Mouse (Mus musculus) kidney, postnatal 0 days (tissue): ENCODE measurements around the gene Nploc4. TPM values are rescaled to one million over a fixed set of nuclear protein-coding genes. Genes with fewer than 3 reads are reported as not detected.
A peak's percentile ranks its signal among the peaks of the same experiment; 100 is the strongest.

Experiments used
- ATAC-seq: fragments of 200-750 bp; cut with Nextera tagmentation; replicated peaks from 2 replicates; pipeline ENCODE4 v1.8.0; 2017; ENCODE audit warnings: low read depth, moderate number of reproducible peaks, moderate TSS enrichment, moderate library complexity; ENCODE audit not compliant: low FRiP score
- DNase-seq: peaks from one replicate; pipeline ENCODE4 v3.0.0-alpha.2; 2016; ENCODE audit warnings: low spot score
- H3K27ac ChIP-seq: fragments of 300-500 bp; sonication (generic); 2 replicates; pipeline ENCODE4 v1.5.1; 2014; ENCODE audit warnings: mild to moderate bottlenecking
- H3K27me3 ChIP-seq: fragments of 300-500 bp; sonication (generic); 2 replicates; pipeline ENCODE4 v1.6.1; 2014; ENCODE audit warnings: low read length, mixed read lengths; ENCODE audit not compliant: insufficient read depth
- H3K36me3 ChIP-seq: fragments of 300-500 bp; sonication (generic); 2 replicates; pipeline ENCODE4 v1.6.1; 2014; ENCODE audit warnings: low read length, mixed read lengths; ENCODE audit not compliant: insufficient read depth
- H3K4me1 ChIP-seq: fragments of 300-500 bp; sonication (generic); replicated peaks from 2 replicates; pipeline ENCODE4 v1.6.1; 2014; ENCODE audit warnings: antibody characterized with exemption, low read length, mixed read lengths; ENCODE audit not compliant: insufficient read depth
- H3K4me2 ChIP-seq: fragments of 300-500 bp; sonication (generic); 2 replicates; pipeline ENCODE4 v1.6.1; 2014; ENCODE audit warnings: mild to moderate bottlenecking, low read length, moderate library complexity, mixed read lengths
- H3K4me3 ChIP-seq: fragments of 300-500 bp; sonication (generic); replicated peaks from 2 replicates; pipeline ENCODE4 v1.5.1; 2014; ENCODE audit warnings: low read depth, low read length
- H3K9ac ChIP-seq: fragments of 300-500 bp; sonication (generic); 2 replicates; pipeline ENCODE4 v1.6.1; 2014; ENCODE audit warnings: low read depth, low read length
- H3K9me3 ChIP-seq: fragments of 300-500 bp; sonication (generic); replicated peaks from 2 replicates; pipeline ENCODE4 v1.6.1; 2016; ENCODE audit warnings: low read length, inconsistent platforms, mixed read lengths
- CTCF ChIP-seq: IDR thresholded peaks from 2 replicates; pipeline ENCODE4 v1.5.1; 2016; ENCODE audit warnings: antibody characterized with exemption, low read depth, mild to moderate bottlenecking, moderate library complexity
- WGBS: fragments of 180-500 bp; shearing (Covaris S2); extraction: QIAGEN DNeasy Blood & Tissue Kit; methylation state at CpG from one replicate; pipeline ENCODE4 v1.1.7; 2014; 5-methylcytosine and 5-hydroxymethylcytosine counted together
- polyA plus RNA-seq: library from polyadenylated mRNA; unstranded; fragments of >200 nt; fragmentation: Nextera tagmentation; extraction: Ambion mirVana; gene quantifications from 2 replicates; pipeline ENCODE4 v1.2.1, GENCODE M21; 2015

Nploc4 gene
- polyA plus RNA-seq, 1 experiment from 2014 or later, result 23.3 TPM

DNA sequence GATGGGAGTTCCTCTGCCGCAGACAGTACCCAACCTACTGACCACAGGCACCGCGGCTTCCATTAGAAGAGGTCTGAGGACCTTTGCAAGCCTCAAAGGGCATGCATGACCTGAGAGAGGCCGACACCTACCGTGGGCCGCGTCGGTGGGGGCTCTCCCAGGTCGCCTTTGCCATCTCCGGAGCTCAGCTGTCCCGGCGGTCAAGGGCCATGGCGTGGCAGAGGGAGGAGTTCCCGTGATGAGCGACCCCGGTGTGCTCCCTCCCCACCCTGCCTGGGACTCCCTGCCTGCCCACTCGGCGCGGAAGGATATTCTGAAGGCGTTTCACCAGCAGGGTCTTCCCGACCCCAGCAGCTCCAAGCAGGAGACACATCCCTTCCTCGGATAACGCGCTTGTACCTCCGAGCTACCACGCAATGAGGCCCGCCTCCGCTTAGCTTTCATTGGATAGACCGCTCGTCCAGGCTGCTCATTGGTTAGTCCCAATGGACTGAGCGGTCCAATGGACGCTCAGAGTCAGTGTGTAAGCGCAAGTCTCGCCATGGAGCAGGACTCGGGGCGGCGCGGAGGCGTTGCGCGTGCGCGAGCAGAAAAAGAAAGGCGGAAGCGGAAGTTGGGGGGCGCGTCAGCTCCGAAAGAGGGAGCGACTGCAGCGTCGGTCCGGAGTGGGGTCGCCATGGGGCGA, 29.7 kb upstream of the Nploc4 start, which contains the start of gene Arl16:
Gene Arl16 (minus strand): TSS at position 557 of the 685 bp plus-strand sequence.
- ATAC-seq, result peak; percentile 99
- Histone ChIP-seq H3K9me3 (no peaks in the 10 kb centered on the region), H3K9ac (peak within 1 kb of the TSS; percentile 85), H3K36me3 (peaks cover 23% of the 10 kb centered on the region; the same call in 1 of the 2 replicates), H3K27ac (peak within 1 kb of the TSS; percentile 61), H3K4me2 (peak within 1 kb of the TSS; percentile 94), H3K4me1 (peaks cover 12% of the 10 kb centered on the region), H3K27me3 (no peaks in the 10 kb centered on the region), H3K4me3 (peak within 1 kb of the TSS; percentile 87)
- peak; percentile 99 for DNase-seq
- TF ChIP-seq CTCF, result no peak
- WGBS, result under 1% methylated on average over 54 of the region's 54 CpGs

DNA sequence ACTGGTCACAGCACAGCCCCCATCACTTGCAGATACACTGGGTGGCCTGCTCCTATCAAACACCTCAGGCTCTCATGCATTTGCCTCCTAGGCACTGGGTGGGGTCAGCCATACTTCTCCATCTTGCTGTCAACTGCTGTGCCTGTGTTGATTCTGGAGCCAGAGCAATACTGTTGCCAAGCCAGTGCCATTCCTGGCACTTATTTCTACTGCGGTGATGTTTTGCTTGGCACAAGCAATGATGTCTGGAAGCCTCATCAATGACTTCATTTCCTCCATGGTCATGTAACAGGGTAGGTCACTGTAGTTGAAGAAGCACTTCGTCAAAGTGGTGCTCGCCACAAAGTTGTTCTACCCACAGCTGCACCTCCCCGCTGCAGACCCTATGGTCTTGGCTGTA, 28.0 kb upstream of the Nploc4 start:
- Histone ChIP-seq H3K27ac (no peak overlapping the region), H3K9ac (no peak overlapping the region), H3K36me3 (peaks cover 23% of the 10 kb centered on the region), H3K4me3 (no peak overlapping the region), H3K4me2 (no peak overlapping the region), H3K4me1 (peaks cover 12% of the 10 kb centered on the region), H3K9me3 (no peaks in the 10 kb centered on the region), H3K27me3 (no peaks in the 10 kb centered on the region)
- DNase-seq (no peak), ATAC-seq (no peak)
- TF ChIP-seq CTCF, result no peak
- WGBS, result 70% methylated on average over 4 of the region's 4 CpGs

DNA sequence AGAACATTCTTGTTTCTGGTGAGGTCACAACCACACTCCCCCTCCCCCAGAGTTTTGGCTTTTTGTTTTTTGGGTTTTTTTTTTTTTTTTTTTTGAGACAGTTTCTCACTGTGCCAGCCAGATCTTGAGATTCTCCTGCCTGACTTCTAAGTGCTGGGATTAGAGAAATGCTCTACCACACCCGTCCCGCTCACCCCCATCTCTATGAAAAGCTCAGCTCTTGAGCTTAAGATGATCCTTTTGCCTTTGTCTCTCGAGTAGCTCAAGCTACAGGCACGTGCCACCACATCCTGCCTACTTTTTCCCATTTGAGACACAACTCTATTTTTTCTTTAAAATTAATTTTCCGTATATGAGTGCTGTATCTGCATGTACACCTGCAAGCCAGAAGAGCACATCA, 26.9 kb upstream of the Nploc4 start:
- H3K9me3 ChIP-seq, result no peaks in the 10 kb centered on the region
- no peak overlapping the region for H3K9ac ChIP-seq
- no peak for TF ChIP-seq CTCF
- H3K36me3 ChIP-seq, result peaks cover 22% of the 10 kb centered on the region
- ATAC-seq (no peak), DNase-seq (no peak)
- WGBS, result 88% methylated on average over 5 of the region's 5 CpGs
- H3K4me3 ChIP-seq, result no peak overlapping the region
- no peaks in the 10 kb centered on the region for H3K27me3 ChIP-seq
- no peak overlapping the region for H3K27ac ChIP-seq
- no peak overlapping the region for H3K4me2 ChIP-seq
- peaks cover 12% of the 10 kb centered on the region for H3K4me1 ChIP-seq

DNA sequence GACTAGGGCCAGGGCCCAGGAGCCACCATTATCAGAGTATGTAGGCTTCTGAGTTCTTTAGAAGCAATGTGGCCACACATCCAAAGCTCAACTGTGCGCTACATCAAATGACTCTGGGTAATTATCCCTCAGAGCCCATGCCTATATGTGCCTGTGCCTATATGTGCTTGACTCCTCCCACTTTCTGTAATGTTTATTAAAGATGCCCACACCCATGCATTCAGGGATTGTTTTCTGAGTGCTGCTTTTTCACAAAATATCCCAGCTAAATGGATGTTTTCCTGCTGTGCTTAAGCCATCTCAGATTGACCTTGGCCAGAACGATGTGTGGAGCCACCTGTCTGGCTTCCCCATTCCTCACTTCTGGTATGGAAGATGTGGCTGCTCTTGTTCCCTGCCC, 26.0 kb upstream of the Nploc4 start:
- no peak overlapping the region for H3K9ac ChIP-seq
- H3K27ac ChIP-seq, result no peak overlapping the region
- no peaks in the 10 kb centered on the region for H3K9me3 ChIP-seq
- ATAC-seq, result no peak
- no peaks in the 10 kb centered on the region for H3K27me3 ChIP-seq
- H3K4me2 ChIP-seq, result no peak overlapping the region
- H3K4me3 ChIP-seq, result no peak overlapping the region
- WGBS, result 98% methylated on average over 2 of the region's 2 CpGs
- peaks cover 16% of the 10 kb centered on the region for H3K4me1 ChIP-seq
- peaks cover 22% of the 10 kb centered on the region for H3K36me3 ChIP-seq
- TF ChIP-seq CTCF, result no peak
- no peak for DNase-seq

DNA sequence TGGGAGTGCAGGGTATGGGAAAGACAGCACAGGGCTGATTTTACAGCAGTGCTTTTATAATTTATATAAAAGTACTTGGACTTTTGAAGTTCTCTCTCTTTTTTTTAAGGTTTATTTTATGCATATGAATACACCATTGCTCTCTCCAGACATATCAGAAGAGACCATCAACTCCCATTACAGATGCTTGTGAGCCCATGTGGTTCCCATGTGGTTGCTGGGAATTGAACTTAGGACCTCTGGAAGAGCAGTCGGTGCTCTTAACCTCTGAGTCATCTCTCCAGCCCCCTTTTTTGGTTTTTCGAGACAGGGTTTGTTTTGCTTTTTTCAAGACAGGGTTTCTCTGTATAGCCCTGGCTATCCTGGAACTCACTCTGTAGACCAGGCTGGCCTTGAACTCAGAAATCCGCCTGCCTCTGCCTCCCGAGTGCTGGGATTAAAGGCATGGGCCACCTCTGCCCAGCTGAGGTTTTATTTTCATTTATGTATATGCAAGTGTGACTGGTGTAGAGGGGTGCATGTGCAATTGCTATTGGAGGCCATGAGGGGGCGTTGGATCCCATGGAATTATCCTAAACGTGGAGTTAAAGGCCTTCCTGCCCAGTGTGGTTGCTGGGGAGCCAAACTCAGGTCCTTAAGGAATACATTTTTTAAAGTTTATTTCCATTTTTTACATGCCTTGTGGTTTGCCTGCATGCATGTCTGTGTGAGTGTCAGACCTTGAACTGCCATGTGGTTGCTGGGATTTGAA, 21.5 kb upstream of the Nploc4 start:
- ATAC-seq (no peak), DNase-seq (no peak)
- peak; percentile 33; the same call in 1 of the 2 replicates for TF ChIP-seq CTCF
- Histone ChIP-seq H3K4me1 (peaks cover 6% of the 10 kb centered on the region), H3K36me3 (peaks cover 22% of the 10 kb centered on the region), H3K9me3 (no peaks in the 10 kb centered on the region), H3K27ac (0 out of 2 replicates have a peak overlapping the region, but pooled peaks have one; percentile 69), H3K4me3 (peak overlapping the region; percentile 72), H3K4me2 (peak overlapping the region; percentile 97), H3K27me3 (no peaks in the 10 kb centered on the region), H3K9ac (peak overlapping the region; percentile 81; the same call in 1 of the 2 replicates)
- WGBS, result 70% methylated on average over 6 of the region's 6 CpGs
